Mouse (Mus musculus) thymus, adult 2 months (tissue): ENCODE data around the gene Slc27a3.

Experiments used
- CTCF ChIP-seq: fragments of 200-500 bp; IDR thresholded peaks from 2 replicates; pipeline ENCODE4 v1.5.1; 2012; ENCODE audit warnings: mild to moderate bottlenecking, control low read depth, low read length, moderate library complexity, borderline replicate concordance; ENCODE audit not compliant: control insufficient read depth, poor library complexity, insufficient read depth; ENCODE audit errors: extremely low read depth
- POLR2A ChIP-seq: fragments of 200-500 bp; IDR thresholded peaks from 2 replicates; pipeline ENCODE4 v1.6.1; 2012; ENCODE audit warnings: mild to moderate bottlenecking, low read length, control low read depth, moderate library complexity; ENCODE audit not compliant: control insufficient read depth, poor library complexity, insufficient read depth; ENCODE audit errors: extremely low read depth

DNA sequence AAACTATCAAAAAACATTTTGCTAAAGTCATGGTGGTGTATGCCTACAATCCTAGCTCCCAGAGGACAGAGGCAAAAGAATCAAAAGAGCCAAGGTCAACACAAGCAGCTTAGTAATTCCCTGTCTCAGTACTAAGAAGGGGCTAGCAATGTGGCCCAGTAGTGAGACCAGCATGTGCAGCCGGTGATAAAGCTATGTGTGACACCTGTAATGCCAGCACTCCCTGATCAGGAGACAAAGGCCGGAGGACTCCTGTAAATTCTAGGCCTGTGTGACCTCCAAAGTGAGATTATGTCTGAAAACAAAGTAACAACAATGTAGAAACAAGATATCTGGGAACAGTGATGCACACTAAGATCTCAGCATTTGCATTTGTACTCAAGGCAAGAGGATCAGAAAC is 35.8 kb upstream of the Slc27a3 start:
- TF ChIP-seq CTCF (no peak), POLR2A (no peak)
